Mouse (Mus musculus): ENCODE measurements around the gene Myef2.
A peak's percentile ranks its signal among the peaks of the same experiment; 100 is the strongest.

Myef2 gene

GRCm38 (mm10) chr2:125067373-125067772 is 56.1 kb downstream of the Myef2 start:
- DNase-seq, result no peak

GRCm38 (mm10) chr2:125062944-125063343 is 60.5 kb downstream of the Myef2 start:
- DNase-seq, result no peak

DNA sequence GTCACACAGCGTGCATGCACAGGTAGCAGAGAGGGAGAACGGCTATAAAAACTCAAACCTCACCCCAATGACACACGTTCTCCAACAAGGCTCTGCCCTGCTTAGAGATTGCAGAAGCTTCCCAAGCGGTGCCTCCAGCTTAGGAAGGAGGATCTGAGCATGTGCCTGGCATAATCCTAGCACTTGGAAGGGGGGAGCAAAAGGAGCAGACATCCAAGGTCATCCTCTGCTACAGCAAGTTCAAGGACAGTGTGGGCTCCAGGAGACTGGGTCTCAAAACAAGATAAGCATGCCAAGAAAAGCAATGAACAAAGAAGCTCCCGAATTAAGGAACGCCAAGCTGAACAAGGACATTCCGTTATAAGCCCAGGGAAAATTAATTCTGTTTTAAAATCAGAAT is 62.0 kb downstream of the Myef2 start:
- no peak for DNase-seq

- peak; percentile 16 for DNase-seq
Measured at GRCm38 (mm10) chr2:125057250-125057815, 66.1 kb downstream of the Myef2 start.

DNA sequence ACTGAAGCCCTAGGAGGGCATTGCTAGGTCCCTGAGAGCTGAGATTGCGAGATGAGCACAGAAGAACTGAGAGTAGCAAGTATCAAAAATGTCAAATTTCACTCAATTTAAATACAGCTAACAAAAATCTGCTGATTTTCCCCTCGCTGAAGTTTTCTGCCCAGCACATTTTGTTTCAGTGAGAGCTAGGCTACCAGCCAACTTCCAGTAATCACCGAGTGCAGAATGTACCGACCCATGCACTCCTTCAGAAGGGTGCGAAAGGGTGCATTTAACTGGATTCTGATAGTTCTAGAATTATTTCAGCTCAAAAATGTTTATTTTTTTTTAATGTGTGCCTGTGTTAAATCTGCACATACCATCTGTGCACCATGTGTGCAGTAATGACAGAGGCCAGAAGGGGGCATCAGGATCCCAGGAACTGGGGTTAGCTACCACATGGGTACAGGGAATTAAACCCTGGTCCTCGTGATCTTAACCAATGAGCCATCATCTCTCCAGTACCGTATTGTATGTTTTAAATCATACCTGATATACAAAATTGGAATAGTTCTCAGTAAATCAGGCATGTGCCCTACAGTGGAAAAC is 68.1 kb downstream of the Myef2 start:
- DNase-seq, result no peak

Data from lung, postnatal 14 days (tissue).